Mouse (Mus musculus) heart, embryonic 12.5 days (tissue): ENCODE results near the gene Ccn2. TPM values are rescaled to one million over a fixed set of nuclear protein-coding genes. Genes with fewer than 3 reads are reported as not detected.

Source experiments
- ATAC-seq: fragments of 200-750 bp; cut with Nextera tagmentation; 2 replicates; pipeline ENCODE4 v1.8.0; 2017; ENCODE audit warnings: moderate TSS enrichment, moderate library complexity; ENCODE audit not compliant: insufficient number of reproducible peaks, low FRiP score
- H3K27ac ChIP-seq: fragments of 300-500 bp; sonication (generic); 2 replicates; pipeline ENCODE4 v1.5.1; 2016; ENCODE audit warnings: mild to moderate bottlenecking, moderate library complexity; ENCODE audit not compliant: poor library complexity, severe bottlenecking
- H3K27me3 ChIP-seq: fragments of 300-500 bp; sonication (generic); replicated peaks from 2 replicates; pipeline ENCODE4 v1.6.1; 2016; ENCODE audit warnings: mild to moderate bottlenecking, moderate library complexity
- H3K36me3 ChIP-seq: fragments of 300-500 bp; sonication (generic); 2 replicates; pipeline ENCODE4 v1.6.1; 2016; ENCODE audit warnings: mild to moderate bottlenecking, moderate library complexity
- H3K4me1 ChIP-seq: fragments of 300-500 bp; sonication (generic); replicated peaks from 2 replicates; pipeline ENCODE4 v1.6.1; 2016; ENCODE audit warnings: mild to moderate bottlenecking
- H3K4me2 ChIP-seq: fragments of 300-500 bp; sonication (generic); 2 replicates; pipeline ENCODE4 v1.6.1; 2016; ENCODE audit warnings: mild to moderate bottlenecking, moderate library complexity
- H3K4me3 ChIP-seq: fragments of 300-500 bp; sonication (generic); 2 replicates; pipeline ENCODE4 v1.5.1; 2016; ENCODE audit warnings: mild to moderate bottlenecking
- H3K9ac ChIP-seq: fragments of 300-500 bp; sonication (generic); 2 replicates; pipeline ENCODE4 v1.6.1; 2016; ENCODE audit warnings: mild to moderate bottlenecking, moderate library complexity
- H3K9me3 ChIP-seq: fragments of 300-500 bp; sonication (generic); replicated peaks from 2 replicates; pipeline ENCODE4 v1.6.1; 2016; ENCODE audit warnings: mild to moderate bottlenecking, moderate library complexity
- WGBS: fragments of 180-500 bp; shearing (Covaris S2); methylation state at CpG from one replicate; pipeline ENCODE4 v1.1.7; 2016; 5-methylcytosine and 5-hydroxymethylcytosine counted together
- polyA plus RNA-seq: library from polyadenylated mRNA; unstranded; fragments of >200 nt; fragmentation: Nextera tagmentation; extraction: Ambion mirVana; gene quantifications from 2 replicates; pipeline ENCODE4 v1.2.1, GENCODE M21; 2016

The Ccn2 gene
- polyA plus RNA-seq, 1 experiment from 2014 or later = 56.8 TPM

- Histone ChIP-seq H3K27ac (no peak overlapping the region), H3K4me3 (no peak overlapping the region), H3K27me3 (no peaks in the 10 kb centered on the region), H3K4me2 (no peak overlapping the region), H3K36me3 (no peaks in the 10 kb centered on the region), H3K4me1 (peaks cover 12% of the 10 kb centered on the region), H3K9me3 (no peaks in the 10 kb centered on the region), H3K9ac (no peak overlapping the region)
- no peak for ATAC-seq
- WGBS = 61% methylated on average over 14 of the region's 14 CpGs
Measured at GRCm38 (mm10) chr10:24641416-24642140, 46.3 kb downstream of the Ccn2 start.

DNA sequence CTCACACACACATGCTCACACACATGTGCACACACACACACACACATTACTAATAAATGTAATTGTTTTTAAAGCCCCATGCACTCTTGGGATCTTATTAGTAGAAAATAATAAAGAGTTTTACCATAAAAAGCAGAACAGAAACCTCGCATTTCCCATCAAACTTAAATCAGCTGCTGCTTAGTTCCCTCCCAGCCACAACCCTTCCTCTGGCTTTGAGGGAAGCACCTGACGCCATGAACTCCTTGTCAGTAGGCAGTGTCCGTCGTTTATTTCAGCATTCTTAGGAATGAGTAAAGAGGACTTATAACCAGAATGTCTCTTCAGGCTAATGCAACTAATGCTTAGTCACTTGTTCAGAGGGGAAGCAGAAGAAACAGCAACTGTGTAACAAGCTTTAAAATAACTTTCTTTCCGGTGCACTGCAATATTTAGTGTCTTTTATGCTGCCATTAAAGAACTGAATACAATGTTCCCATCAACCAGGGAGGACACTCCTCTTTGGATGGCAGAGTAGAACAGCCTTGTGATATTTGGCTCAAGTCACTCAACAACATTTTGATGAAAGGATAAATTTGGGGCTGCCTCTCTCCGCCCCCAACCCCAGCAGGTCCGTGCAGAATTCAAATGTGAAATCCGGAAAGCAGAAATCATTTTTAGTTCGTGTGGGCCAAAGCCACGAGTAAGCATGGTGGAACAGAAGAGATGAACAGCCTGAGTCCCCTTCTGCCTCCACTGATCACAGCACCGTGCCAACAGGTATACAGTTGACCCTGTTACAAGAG is 47.7 kb downstream of the Ccn2 start:
- no peak for ATAC-seq

GRCm38 (mm10) chr10:24645169-24645568 is 49.9 kb downstream of the Ccn2 start:
- H3K9ac ChIP-seq = no peak overlapping the region
- no peaks in the 10 kb centered on the region for H3K9me3 ChIP-seq
- H3K27me3 ChIP-seq = no peaks in the 10 kb centered on the region
- no peak for ATAC-seq
- no peak overlapping the region for H3K4me3 ChIP-seq
- 81% methylated on average over 8 of the region's 8 CpGs for WGBS
- H3K4me2 ChIP-seq = no peak overlapping the region
- 0 out of 2 replicates have a peak, but pooled peaks cover 2% of the 10 kb centered on the region for H3K36me3 ChIP-seq
- H3K27ac ChIP-seq = no peak overlapping the region
- H3K4me1 ChIP-seq = no peaks in the 10 kb centered on the region

More for the DNA sequence above, 47.7 kb downstream of the Ccn2 start:
- WGBS = 75% methylated on average over 11 of the region's 11 CpGs
- Histone ChIP-seq H3K4me3 (no peak overlapping the region), H3K27me3 (no peaks in the 10 kb centered on the region), H3K4me1 (peaks cover 12% of the 10 kb centered on the region), H3K36me3 (0 out of 2 replicates have a peak, but pooled peaks cover 2% of the 10 kb centered on the region), H3K9me3 (no peaks in the 10 kb centered on the region), H3K4me2 (no peak overlapping the region), H3K27ac (no peak overlapping the region), H3K9ac (no peak overlapping the region)

Other genes starting within 250 kb of the Ccn2 start
- gene Enpp1, start 116.7 kb downstream of the Ccn2 start, polyA plus RNA-seq = 7.3 and 8.0 TPM in 2 replicates
- gene Enpp3, start 247.4 kb downstream of the Ccn2 start, polyA plus RNA-seq = 1.7 and 2.2 TPM in 2 replicates